Mouse (Mus musculus) heart, embryonic 14.5 days (tissue): ENCODE results near the gene Nedd4. TPM values are rescaled to one million over a fixed set of nuclear protein-coding genes. Genes with fewer than 3 reads are reported as not detected.

Experiments used
- ATAC-seq: fragments of 200-750 bp; cut with Nextera tagmentation; 2 replicates; pipeline ENCODE4 v1.8.0; 2017; ENCODE audit warnings: low read depth, moderate TSS enrichment; ENCODE audit not compliant: insufficient number of reproducible peaks, insufficient read depth, low FRiP score
- H3K27ac ChIP-seq, 2 experiments: fragments of 200-500 bp in 1 of 2; fragments of 300-500 bp in 1 of 2; sonication (generic) in 1 of 2; replicated peaks in 1 of 2; 2 replicates each; pipeline ENCODE4 v1.5.1; 2012 to 2014; ENCODE audit warnings: low read depth in 2 of 2, low read length in 2 of 2, control low read depth in 1 of 2, mild to moderate bottlenecking in 1 of 2, mixed read lengths in 1 of 2; ENCODE audit not compliant: control insufficient read depth in 1 of 2, insufficient read depth in 1 of 2
- H3K27me3 ChIP-seq: fragments of 300-500 bp; sonication (generic); 2 replicates; pipeline ENCODE4 v1.6.1; 2014; ENCODE audit warnings: mild to moderate bottlenecking, low read length, control low read depth; ENCODE audit not compliant: control insufficient read depth, insufficient read depth
- H3K36me3 ChIP-seq: fragments of 300-500 bp; sonication (generic); 2 replicates; pipeline ENCODE4 v1.6.1; 2014; ENCODE audit warnings: mild to moderate bottlenecking, control low read depth, low read length, mixed read lengths; ENCODE audit not compliant: control insufficient read depth, insufficient read depth
- H3K4me1 ChIP-seq, 2 experiments: fragments of 200-500 bp in 1 of 2; fragments of 300-500 bp in 1 of 2; sonication (generic) in 1 of 2; 2 replicates each; pipeline ENCODE4 v1.6.1; 2012 to 2014; ENCODE audit warnings: low read length in 2 of 2, control low read depth in 1 of 2, mixed read lengths in 1 of 2; ENCODE audit not compliant: control insufficient read depth in 2 of 2, insufficient read depth in 2 of 2
- H3K4me2 ChIP-seq: fragments of 300-500 bp; sonication (generic); 2 replicates; pipeline ENCODE4 v1.6.1; 2014; ENCODE audit warnings: mild to moderate bottlenecking, low read length
- H3K4me3 ChIP-seq, 2 experiments: fragments of 200-500 bp in 1 of 2; fragments of 300-500 bp in 1 of 2; sonication (generic) in 1 of 2; 2 replicates each; pipeline ENCODE4 v1.5.1; 2012 to 2014; ENCODE audit warnings: low read length in 2 of 2, mild to moderate bottlenecking in 2 of 2, control low read depth in 1 of 2, low read depth in 1 of 2, moderate library complexity in 1 of 2; ENCODE audit not compliant: control insufficient read depth in 1 of 2, insufficient read depth in 1 of 2
- H3K9ac ChIP-seq: fragments of 300-500 bp; sonication (generic); 2 replicates; pipeline ENCODE4 v1.6.1; 2014; ENCODE audit warnings: mild to moderate bottlenecking, low read length
- H3K9me3 ChIP-seq: fragments of 300-500 bp; sonication (generic); 2 replicates; pipeline ENCODE4 v1.6.1; 2016; ENCODE audit warnings: low read length, control low read depth; ENCODE audit not compliant: control insufficient read depth
- WGBS: fragments of 180-500 bp; shearing (Covaris S2); extraction: QIAGEN DNeasy Blood & Tissue Kit; methylation state at CpG from one replicate; pipeline ENCODE4 v1.1.7; 2014; 5-methylcytosine and 5-hydroxymethylcytosine counted together
- polyA plus RNA-seq: library from polyadenylated mRNA; unstranded; fragments of >200 nt; fragmentation: Nextera tagmentation; extraction: Ambion mirVana; gene quantifications from 2 replicates; pipeline ENCODE4 v1.2.1, GENCODE M21; 2014

Nedd4 gene
- polyA plus RNA-seq, 1 experiment from 2014 or later, result 612 TPM

DNA sequence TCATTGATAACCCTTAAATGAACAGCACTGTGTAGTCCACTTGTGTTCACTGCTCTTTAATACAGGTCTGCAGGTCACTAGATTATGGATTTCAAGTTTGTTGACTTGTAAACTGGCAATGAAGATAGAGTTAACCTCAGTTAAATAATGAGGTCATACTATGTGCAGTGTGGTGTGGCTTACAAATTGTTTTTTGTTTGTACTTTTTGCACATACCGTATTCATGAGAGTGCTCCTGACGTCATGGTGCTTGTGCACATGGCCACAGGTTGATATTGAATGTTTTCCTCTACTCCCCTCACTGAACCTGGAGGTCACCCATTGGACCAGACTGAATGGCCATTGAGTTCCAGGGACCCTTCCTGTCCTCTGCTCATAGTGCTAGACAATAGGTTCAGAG lies 43.1 kb downstream of the Nedd4 start:
- Histone ChIP-seq H3K36me3 (peaks cover 95% of the 10 kb centered on the region), H3K4me1 (peaks cover 3 to 28% of the 10 kb centered on the region in 2 experiments), H3K27ac (no peak overlapping the region), H3K9me3 (no peaks in the 10 kb centered on the region), H3K27me3 (no peaks in the 10 kb centered on the region), H3K4me2 (no peak overlapping the region), H3K4me3 (no peak overlapping the region), H3K9ac (no peak overlapping the region)
- ATAC-seq, result no peak
- WGBS, result 71% methylated on average over 2 of the region's 2 CpGs

DNA sequence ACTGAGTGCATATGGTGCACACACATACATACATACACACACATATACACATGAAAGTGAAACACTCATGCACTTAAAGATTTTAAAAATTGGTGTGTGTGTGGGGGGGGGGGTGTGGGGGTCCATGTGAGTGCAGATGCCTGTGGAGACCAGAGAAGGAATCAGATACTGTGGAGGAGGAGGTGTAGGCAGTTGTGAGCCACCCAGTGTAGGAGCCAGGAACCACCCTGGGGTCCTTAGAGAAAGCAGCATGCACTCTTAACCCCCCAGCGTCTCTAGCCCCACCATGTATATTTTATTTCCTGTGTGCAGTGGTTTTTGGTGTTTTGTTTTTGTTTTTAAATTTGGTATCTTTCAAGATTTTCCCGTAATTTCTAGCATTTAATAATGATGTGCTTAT lies 45.9 kb downstream of the Nedd4 start:
- no peak overlapping the region for H3K9ac ChIP-seq
- H3K27ac ChIP-seq, result no peak overlapping the region
- H3K27me3 ChIP-seq, result no peaks in the 10 kb centered on the region
- no peak overlapping the region for H3K4me3 ChIP-seq
- no peak for ATAC-seq
- peaks cover 2 to 15% of the 10 kb centered on the region in 2 experiments; a peak in 3 of 4 replicates for H3K4me1 ChIP-seq
- WGBS, result 86% methylated on average over 2 of the region's 2 CpGs
- H3K36me3 ChIP-seq, result peaks cover 96% of the 10 kb centered on the region
- no peak overlapping the region for H3K4me2 ChIP-seq
- no peaks in the 10 kb centered on the region for H3K9me3 ChIP-seq

DNA sequence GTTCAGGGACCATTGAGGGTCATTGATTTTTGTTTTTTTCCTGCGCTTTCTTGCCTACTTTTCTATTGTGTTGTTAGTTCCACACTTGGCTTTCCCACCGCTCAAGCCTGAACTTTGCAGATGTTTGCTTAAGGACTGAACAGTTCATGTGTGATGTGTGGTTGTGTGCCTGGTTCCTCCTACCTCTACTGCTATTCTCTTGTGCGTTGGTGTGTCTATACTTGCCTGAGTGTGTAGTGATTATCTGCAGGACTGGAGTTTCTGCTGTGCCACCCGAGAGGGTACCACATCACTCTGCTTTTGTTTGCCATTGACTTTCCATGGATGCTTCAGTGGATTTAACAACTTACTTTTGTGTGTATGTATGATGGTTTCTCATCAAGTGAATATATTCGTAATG lies 46.5 kb downstream of the Nedd4 start:
- ATAC-seq, result no peak
- Histone ChIP-seq H3K36me3 (peaks cover 96% of the 10 kb centered on the region), H3K4me2 (no peak overlapping the region), H3K9ac (no peak overlapping the region), H3K27ac (no peak overlapping the region), H3K4me1 (peaks cover 2 to 8% of the 10 kb centered on the region in 2 experiments; a peak in 2 of 4 replicates), H3K4me3 (no peak overlapping the region), H3K27me3 (no peaks in the 10 kb centered on the region), H3K9me3 (no peaks in the 10 kb centered on the region)
- WGBS, result 87% methylated on average over 5 of the region's 5 CpGs

DNA sequence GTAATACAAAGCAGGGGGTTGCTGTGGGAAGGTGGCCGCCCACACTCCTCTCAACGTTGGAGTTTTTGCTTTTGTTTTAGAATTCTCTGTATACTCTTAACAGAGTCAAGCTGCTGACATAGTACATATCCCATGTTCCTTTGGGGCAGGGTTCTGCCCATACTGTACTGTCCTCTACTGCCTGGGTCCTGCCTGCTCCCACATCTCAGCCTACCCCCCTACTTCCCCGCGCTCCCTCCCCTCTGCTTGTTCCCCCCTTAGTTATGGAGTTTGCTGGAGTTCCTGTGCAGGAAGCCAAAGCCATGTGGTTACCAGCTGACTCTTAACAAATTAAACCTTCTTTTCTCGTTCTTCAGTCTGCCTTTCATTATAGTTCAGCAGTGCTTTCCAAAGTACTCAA lies 47.9 kb downstream of the Nedd4 start:
- WGBS, result 82% methylated on average over 5 of the region's 5 CpGs
- Histone ChIP-seq H3K27ac (no peak overlapping the region), H3K4me3 (no peak overlapping the region), H3K9ac (no peak overlapping the region), H3K9me3 (no peaks in the 10 kb centered on the region), H3K4me2 (no peak overlapping the region), H3K27me3 (no peaks in the 10 kb centered on the region), H3K36me3 (peaks cover 97% of the 10 kb centered on the region), H3K4me1 (peaks cover 2 to 10% of the 10 kb centered on the region in 2 experiments; a peak in 2 of 4 replicates)
- no peak for ATAC-seq

DNA sequence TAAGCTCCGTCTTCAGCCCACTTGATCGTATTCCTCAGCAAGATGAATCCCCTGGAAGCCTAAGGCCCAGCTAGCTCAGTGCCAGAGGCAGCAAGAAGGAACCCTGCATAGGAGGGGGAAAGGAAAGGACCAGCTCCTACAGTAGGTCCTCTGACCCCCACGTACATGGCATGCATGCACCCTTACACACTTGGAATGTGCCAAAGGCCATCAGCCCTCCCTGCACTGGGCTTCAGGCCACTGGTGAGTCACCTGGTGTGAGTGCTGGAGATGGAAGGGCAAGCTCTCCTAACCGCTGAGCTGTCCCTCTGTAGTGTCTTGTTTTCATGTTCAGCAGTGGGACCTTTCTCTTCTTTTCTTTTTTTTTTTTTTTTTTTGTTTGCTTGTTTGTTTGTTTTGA lies 52.8 kb downstream of the Nedd4 start:
- peak; percentile 55; the same call in 1 of the 2 replicates for ATAC-seq
- 71% methylated on average over 4 of the region's 4 CpGs for WGBS

DNA sequence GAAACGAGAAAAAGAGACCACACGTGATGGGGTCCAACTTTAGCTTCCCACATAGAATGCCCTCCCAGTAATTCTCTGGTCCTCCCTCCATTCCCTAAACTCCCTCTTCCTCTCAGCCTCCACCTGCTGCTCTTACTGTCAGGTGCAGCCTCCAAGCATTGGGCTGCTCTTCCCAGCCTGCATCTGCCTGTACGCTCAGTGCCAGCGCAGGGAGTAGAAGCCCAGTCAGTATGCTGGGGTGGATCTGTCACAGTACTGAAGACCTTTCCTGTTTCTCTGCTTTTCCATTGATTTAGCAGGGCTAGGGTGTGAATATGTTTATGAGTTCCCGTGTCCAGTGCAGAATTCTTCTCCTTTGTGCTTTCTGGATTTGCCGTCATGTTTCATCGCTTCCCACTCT lies 54.1 kb downstream of the Nedd4 start:
- WGBS, result 88% methylated on average over 7 of the region's 7 CpGs
- no peak overlapping the region for H3K9ac ChIP-seq
- H3K9me3 ChIP-seq, result no peaks in the 10 kb centered on the region

More for the DNA sequence above, 52.8 kb downstream of the Nedd4 start:
- Histone ChIP-seq H3K9me3 (no peaks in the 10 kb centered on the region), H3K4me3 (no peak overlapping the region), H3K4me2 (no peak overlapping the region), H3K27ac (no peak overlapping the region), H3K4me1 (peaks cover 2 to 10% of the 10 kb centered on the region in 2 experiments; a peak in 2 of 4 replicates), H3K27me3 (no peaks in the 10 kb centered on the region), H3K36me3 (peaks cover 97% of the 10 kb centered on the region), H3K9ac (no peak overlapping the region)

DNA sequence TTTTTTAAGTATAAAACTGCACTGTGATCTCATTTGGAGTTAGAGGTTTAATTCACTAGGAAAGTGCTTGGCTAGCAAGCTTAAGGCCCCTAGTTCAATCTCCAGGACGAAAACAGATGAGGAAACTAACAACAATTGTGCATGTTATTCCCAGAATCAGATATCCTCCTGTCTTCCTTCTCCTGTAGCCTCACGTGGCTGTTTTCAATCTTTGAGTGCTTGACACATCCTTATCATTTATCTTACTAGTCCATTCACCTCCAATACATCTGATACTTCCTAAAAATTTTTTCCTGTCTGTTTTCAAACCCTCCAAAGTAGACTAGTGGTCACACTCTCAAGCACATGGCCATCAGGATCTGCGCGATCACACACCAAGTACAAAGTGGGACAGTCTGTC lies 57.0 kb downstream of the Nedd4 start:
- Histone ChIP-seq H3K4me2 (no peak overlapping the region), H3K9me3 (no peaks in the 10 kb centered on the region), H3K4me1 (0 out of 4 replicates have a peak, but pooled peaks cover 0 to 2% of the 10 kb centered on the region in 2 experiments), H3K27me3 (no peaks in the 10 kb centered on the region), H3K36me3 (peaks cover 98% of the 10 kb centered on the region), H3K9ac (no peak overlapping the region), H3K4me3 (no peak overlapping the region), H3K27ac (no peak overlapping the region)
- WGBS, result 74% methylated on average over 4 of the region's 4 CpGs
- no peak for ATAC-seq

More for the DNA sequence above, 54.1 kb downstream of the Nedd4 start:
- no peak overlapping the region for H3K27ac ChIP-seq
- H3K27me3 ChIP-seq, result no peaks in the 10 kb centered on the region
- H3K36me3 ChIP-seq, result peaks cover 97% of the 10 kb centered on the region
- H3K4me2 ChIP-seq, result no peak overlapping the region
- H3K4me3 ChIP-seq, result no peak overlapping the region
- no peak for ATAC-seq
- H3K4me1 ChIP-seq, result peaks cover 2 to 10% of the 10 kb centered on the region in 2 experiments; a peak in 2 of 4 replicates

DNA sequence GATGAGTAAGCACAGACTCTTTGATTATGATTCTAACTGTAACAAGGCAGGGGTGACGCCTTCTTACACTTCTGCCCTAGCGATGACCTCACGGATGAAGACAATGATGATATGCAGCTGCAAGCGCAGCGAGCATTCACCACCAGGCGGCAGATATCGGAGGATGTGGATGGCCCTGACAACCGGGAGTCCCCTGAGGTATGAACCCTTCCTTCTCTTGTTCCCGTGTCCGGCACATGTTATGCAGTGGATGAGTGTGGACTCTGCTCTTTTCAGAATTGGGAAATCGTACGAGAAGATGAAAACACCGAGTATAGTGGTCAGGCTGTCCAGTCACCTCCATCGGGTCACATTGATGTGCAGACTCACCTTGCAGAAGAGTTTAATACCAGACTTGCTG lies 59.1 kb downstream of the Nedd4 start:
- ATAC-seq, result no peak
- no peak overlapping the region for H3K9ac ChIP-seq
- H3K9me3 ChIP-seq, result no peaks in the 10 kb centered on the region
- H3K36me3 ChIP-seq, result peaks cover 100% of the 10 kb centered on the region
- no peak overlapping the region for H3K4me3 ChIP-seq
- no peak overlapping the region for H3K4me2 ChIP-seq
- no peaks in the 10 kb centered on the region for H3K4me1 ChIP-seq
- no peaks in the 10 kb centered on the region for H3K27me3 ChIP-seq
- H3K27ac ChIP-seq, result no peak overlapping the region
- WGBS, result 79% methylated on average over 14 of the region's 14 CpGs
